Mouse (Mus musculus) v-Abl transformed pro-B cells (cell line): ENCODE results near the gene Hist1h4b.

Experiments used
- in situ Hi-C, 2 experiments: fragments of 400-800 bp; cut with MboI; formaldehyde crosslinking; loops; one replicate each; pipeline ENCODE4 v1.15.1; 2025; ENCODE audit not compliant: unreplicated experiment in 2 of 2

Gene Hist1h4b

DNA sequence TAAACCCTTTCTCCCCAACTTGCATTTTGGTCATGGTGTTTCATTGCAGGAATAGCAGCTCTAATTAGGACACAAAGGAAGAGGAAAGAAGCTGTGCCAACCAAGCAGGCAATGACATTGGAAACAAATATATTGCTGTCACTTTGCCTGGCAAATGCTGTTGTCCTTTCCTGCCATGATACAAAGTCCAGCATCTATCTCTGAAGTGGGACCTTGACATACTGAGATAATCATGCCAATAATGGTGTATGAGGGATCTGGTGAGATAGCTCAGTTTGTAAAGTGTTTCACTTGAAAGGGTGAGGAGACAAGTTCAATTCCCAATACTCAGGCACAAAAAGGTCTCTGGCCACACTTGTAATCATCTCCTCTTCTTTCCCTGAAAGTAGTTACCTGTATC, 10.0 kb downstream of the Hist1h4b start:
- in situ Hi-C loops, result loop anchor here in 1 of 2 experiments (25.0 kb wide), 2 partner anchors 1729 to 1979 kb away; partner anchors contain the start of genes Hist1h1b, Hist1h2ag, Hist1h2ah and Hist1h2an

DNA sequence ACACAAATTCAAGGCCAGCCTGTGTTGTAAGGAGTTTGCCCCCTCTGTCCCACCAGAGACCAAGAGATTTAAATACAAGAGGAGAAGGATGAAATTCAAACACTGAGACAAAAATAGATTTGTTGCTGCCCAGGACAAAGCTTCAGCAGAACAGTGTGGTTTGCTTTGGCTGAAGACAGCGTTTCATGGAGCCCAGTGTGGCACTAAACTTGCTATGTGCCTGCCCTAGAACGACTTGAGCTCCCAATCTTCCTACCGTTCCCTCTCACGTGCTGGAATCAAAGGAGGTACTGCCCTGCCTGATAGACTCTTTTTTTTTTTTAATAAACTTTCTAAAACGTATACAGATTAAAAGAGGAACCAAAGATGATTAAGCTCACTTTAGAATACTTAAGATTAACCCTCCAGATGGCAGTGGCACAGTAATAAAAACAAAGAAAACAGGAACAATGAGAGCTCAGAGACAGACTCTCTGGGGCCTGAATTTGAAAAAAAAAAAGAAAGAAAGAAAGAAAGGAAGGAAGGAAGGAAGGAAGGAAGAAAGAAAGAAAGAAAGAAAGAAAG, 12.1 kb downstream of the Hist1h4b start:
- in situ Hi-C loops, result loop anchor here in 1 of 2 experiments (25.0 kb wide), 2 partner anchors 1732 to 1982 kb away; partner anchors contain the start of genes Hist1h1b, Hist1h2ag, Hist1h2ah and Hist1h2an

DNA sequence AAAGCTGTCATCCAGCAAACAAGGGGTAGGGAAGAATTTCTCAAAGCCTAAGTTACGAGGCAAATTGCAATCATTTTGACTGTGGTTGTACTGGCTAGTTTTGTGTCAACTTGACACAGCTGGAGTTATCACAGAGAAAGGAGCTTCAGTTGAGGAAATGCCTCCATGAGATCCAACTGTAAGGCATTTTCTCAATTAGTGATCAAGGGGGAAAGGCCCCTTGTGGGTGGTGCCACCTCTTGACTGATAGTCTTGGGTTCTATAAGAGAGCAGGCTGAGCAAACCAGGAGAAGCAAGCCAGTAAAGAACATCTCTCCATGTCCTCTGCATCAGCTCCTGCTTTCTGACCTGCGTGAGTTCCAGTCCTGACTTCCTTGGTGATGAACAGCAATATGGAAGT, 12.8 kb downstream of the Hist1h4b start, which contains the start of gene Trim38:
Trim38 (plus strand) TSS at position 301 of the 400 bp plus-strand sequence.
- in situ Hi-C loops, result loop anchor here in 1 of 2 experiments (25.0 kb wide), 2 partner anchors 1732 to 1982 kb away; partner anchors contain the start of genes Hist1h1b, Hist1h2ag, Hist1h2ah and Hist1h2an

DNA sequence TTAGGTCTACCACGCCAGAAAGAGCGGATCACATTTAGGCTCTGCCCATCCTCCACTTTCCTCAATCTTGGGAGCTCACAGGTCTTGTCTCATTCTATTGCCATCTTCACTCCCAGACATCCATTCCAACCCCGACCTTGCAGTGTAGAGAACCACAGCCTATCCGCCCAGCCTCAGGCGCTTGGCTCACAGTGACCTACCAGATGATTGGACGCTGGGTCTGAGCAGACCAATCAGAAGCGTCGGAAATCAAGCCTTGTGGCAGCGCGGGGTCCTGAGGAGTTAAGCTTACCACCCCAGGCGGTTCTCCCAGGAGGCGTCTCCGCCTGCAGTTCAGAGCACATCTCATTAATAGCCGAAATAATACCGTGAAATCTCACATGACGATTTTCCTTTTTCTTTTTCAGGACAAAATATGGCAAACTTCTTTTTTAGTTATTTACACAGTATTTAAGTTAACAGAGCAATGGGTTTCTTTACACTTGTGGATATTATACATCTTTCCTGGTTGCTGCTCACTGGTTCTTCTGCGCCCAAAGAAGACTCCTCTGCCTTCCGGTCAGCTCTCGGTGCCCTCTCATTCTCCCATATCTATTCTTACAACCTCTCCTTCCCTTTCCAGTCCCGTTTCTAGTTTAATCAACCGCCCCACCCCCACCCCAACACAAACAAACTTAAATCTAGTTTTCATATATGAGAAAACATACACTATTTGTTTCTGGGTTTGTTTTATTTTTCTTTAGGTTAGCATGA, 15.9 kb downstream of the Hist1h4b start:
- in situ Hi-C loops, result loop anchor here in 1 of 2 experiments (25.0 kb wide), 2 partner anchors 1735 to 1985 kb away; partner anchors contain the start of genes Hist1h1b, Hist1h2ag, Hist1h2ah and Hist1h2an

DNA sequence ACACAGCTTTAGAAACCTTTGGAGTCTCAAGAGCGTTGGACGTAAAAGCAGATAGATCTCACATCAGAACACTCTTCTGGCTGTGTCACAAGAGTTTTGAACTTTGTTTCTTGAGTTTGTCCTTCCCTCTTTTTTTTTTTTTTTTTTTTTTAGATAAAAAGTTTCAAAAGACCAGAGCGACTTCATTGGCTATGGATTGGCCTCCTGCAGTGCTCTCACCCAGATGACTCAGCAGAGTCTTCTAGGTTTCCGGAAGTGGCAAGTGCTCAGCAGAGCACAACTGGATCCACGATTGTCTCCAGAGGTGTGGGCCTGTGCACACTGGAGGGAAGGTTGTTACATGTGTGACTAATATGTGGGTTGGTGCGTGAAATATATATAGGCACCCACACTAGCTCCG, 21.5 kb downstream of the Hist1h4b start:
- in situ Hi-C loops, result loop anchor here (25.0 kb wide), 4 partner anchors 684 to 1134 kb away; no protein-coding TSS in a partner anchor

DNA sequence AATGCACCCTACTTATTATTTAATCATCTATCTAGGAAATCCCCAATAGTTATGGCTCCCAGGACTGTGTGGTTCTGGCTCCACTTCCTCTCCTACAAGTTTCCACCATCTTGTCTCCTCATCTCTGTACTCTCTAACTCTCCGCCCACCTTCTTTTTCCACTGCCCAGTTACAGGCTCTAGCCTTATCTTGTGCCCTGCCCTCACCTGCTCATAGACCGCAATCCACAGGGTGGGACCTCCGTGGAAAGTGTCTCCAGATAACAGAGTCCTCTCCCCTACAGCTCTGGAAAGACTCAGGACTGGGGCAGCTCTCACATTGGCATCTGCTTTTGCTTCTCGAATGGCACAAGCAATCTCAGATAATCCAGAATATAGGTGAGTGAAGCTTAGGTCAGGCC, 22.2 kb downstream of the Hist1h4b start:
- in situ Hi-C loops, result loop anchor here (25.0 kb wide), 4 partner anchors 683 to 1133 kb away; no protein-coding TSS in a partner anchor

DNA sequence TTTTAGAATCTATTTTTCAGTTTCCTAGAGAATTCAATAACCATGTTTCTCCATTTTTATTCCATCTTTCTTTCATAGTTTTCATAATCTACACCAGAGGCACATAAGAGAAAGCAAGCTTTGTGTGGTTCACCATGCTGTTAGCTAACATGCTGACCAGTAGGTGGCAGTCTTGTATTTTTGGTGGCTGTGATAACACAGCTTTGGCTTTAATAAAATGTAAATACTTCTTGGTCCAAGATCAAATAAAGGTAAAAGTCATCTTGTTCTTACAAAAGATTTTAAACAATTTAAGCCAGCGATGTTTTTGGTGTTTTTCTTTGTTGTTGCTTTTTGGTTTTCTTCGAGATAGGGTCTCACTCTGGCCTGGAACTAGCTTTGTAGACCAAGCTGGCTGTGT, 35.7 kb downstream of the Hist1h4b start:
- in situ Hi-C loops, result loop anchor here (5.0 to 25.0 kb wide), 6 partner anchors 502 to 1120 kb away; no protein-coding TSS in a partner anchor

DNA sequence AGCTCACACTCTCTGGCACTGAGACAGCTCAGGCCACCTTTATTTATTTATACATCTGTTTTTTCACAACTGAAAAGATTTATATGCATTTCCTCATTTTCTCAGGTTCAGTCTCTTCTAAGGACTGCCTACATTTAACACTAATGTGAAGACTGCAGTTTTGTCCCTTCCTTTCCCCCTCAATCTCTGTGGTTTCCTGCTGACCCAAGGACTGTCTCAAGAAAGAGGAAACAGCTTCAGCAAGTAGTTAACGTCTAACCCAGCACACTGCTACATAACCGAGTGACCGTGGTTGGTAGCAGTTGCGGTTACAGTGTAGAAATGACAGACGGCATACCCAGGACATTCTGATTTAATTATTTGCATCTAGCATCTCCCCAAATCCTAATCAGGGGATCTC, 42.6 kb downstream of the Hist1h4b start:
- in situ Hi-C loops, result loop anchor here (10.0 to 25.0 kb wide), 5 partner anchors 495 to 1113 kb away; no protein-coding TSS in a partner anchor

DNA sequence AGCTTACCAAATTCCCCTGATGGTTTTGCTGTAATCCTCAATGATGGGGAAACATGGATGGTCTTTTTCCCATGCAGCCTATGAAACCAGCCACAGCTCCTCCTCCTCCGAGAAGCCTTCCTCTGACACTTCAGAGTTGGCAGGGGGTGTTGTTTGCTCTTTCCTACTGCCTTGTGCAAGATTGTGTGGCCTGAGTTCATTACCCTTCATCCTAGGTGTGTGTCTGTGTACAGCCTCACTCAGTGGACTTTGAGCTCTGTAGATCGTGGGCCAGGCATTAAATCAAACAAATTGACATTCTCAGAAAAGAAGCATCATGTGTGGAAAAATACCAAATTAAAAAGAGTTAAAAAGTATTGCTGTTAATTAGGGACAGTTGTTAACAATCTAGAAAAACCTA, 47.7 kb downstream of the Hist1h4b start:
- in situ Hi-C loops, result no loop called here

DNA sequence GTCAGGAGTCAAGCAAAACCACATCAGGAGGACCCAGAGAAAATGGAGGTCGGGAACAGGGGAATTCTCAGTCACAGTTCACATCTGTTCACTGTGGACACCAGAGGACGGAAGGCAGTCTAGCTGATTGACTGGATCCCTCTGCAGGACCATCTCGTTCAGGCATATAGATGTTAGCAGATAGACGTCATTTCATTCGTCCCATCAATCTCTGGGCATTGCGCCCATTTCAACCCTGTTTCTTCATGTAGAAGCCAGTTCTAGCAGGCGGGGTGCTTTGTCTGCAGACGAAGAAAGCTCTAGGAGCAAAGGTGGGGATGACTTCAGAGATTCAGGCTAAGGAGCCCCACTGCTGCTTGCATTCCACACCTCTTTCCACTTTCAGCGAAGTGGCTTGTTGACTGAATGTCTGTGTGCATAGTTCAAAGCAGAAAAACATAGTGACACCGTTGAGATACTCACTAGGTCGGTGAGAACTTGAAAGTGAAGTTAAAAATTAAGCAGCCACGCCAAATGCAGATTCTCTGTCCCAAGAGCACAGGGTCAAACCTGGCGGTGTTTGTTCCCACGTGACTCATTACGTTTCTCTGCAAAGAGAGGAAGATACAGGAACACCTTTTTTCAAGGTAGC, 49.7 kb downstream of the Hist1h4b start, which contains the start of gene Slc17a2:
Slc17a2 (plus strand) TSS at position 572 of the 631 bp plus-strand sequence.
- in situ Hi-C loops, result no loop called here
